9 mouse cellular contexts compared by ENCODE assay signal in genomic region chr10:122845471-122845870, GRCm38 (mm10).
DNase-seq lines count a peak whose midpoint lies in the region; ATAC-seq and TF ChIP-seq lines count a peak whose summit lies in the region.
"Had no signal": no experiment of that assay in that cellular context is flagged by ENCODE, and none has a peak within 500 bp of the region (broad histone marks: within the 10 kb centered on the region; RNA-seq: fewer than 3 reads in every experiment).

No protein-coding gene starts in this region.

- intact Hi-C loops in heart, postnatal 10 days (cut with DNase I) = no loop called here

- H3K4me2 ChIP-seq in forebrain, embryonic 16.5 days (ENCODE audit: low read length) = no peak overlapping the region
- H3K4me2 ChIP-seq in forebrain, embryonic 11.5 days (ENCODE audit: low read depth, low read length, severe bottlenecking) = no peak overlapping the region
- H3K4me2 ChIP-seq in lung, postnatal 0 days (replicated peaks; ENCODE audit: low read depth, low read length) = no peak overlapping the region
- no peak overlapping the region for H3K4me2 ChIP-seq in intestine, embryonic 16.5 days (ENCODE audit: low read depth, low read length)

- no peak overlapping the region for H3K4me3 ChIP-seq in forebrain, embryonic 16.5 days (replicated peaks; ENCODE audit: low read length)
- H3K4me3 ChIP-seq in forebrain, embryonic 11.5 days (ENCODE audit: low read depth, low read length) = no peak overlapping the region
- H3K4me3 ChIP-seq in lung, postnatal 0 days (ENCODE audit: low read depth, low read length) = no peak overlapping the region
- H3K4me3 ChIP-seq in intestine, embryonic 16.5 days (ENCODE audit: low read length) = no peak overlapping the region

- no peak for TF ChIP-seq EP300 in lung, postnatal 0 days (IDR thresholded peaks at IDR 0.05)

- no peaks in the 10 kb centered on the region for H3K9me3 ChIP-seq in forebrain, embryonic 16.5 days (ENCODE audit: control insufficient read depth, low read length)
- H3K9me3 ChIP-seq in forebrain, embryonic 11.5 days (ENCODE audit: control insufficient read depth, low read length) = no peaks in the 10 kb centered on the region
- H3K9me3 ChIP-seq in lung, postnatal 0 days (ENCODE audit: low read length) = no peaks in the 10 kb centered on the region
- H3K9me3 ChIP-seq in intestine, embryonic 16.5 days (ENCODE audit: control insufficient read depth, low read length) = no peaks in the 10 kb centered on the region

- no peak for TF ChIP-seq CTCF in lung, postnatal 0 days (IDR thresholded peaks at IDR 0.05)

- no peak overlapping the region for H3K27ac ChIP-seq in forebrain, embryonic 16.5 days (ENCODE audit: low read length)
- no peak overlapping the region for H3K27ac ChIP-seq in forebrain, embryonic 11.5 days (ENCODE audit: low read depth, low read length)
- no peak overlapping the region for H3K27ac ChIP-seq in lung, postnatal 0 days (ENCODE audit: low read length)
- no peak overlapping the region for H3K27ac ChIP-seq in intestine, embryonic 16.5 days (ENCODE audit: low read length)
- H3K27ac ChIP-seq: liver, embryonic 14.5 days had no signal

- no peaks in the 10 kb centered on the region for H3K27me3 ChIP-seq in forebrain, embryonic 16.5 days (replicated peaks; ENCODE audit: control insufficient read depth, insufficient read depth, low read length)
- no peaks in the 10 kb centered on the region for H3K27me3 ChIP-seq in forebrain, embryonic 11.5 days (ENCODE audit: control insufficient read depth, insufficient read depth, low read length)
- H3K27me3 ChIP-seq in lung, postnatal 0 days (replicated peaks; ENCODE audit: insufficient read depth, low read length) = no peaks in the 10 kb centered on the region
- no peaks in the 10 kb centered on the region for H3K27me3 ChIP-seq in intestine, embryonic 16.5 days (replicated peaks; ENCODE audit: control insufficient read depth, insufficient read depth, low read length)

- DNase-seq in forebrain, embryonic 11.5 days (ENCODE audit: low spot score) = no peak
- DNase-seq in thymus, postnatal 0 days (ENCODE audit: low spot score) = peak; percentile 19
- no peak for DNase-seq in thymus, postnatal 10 days (ENCODE audit: low spot score in 2 of 2)
- peak; percentile 59 to 73 for DNase-seq in heart, postnatal 10 days
- DNase-seq in right cerebral cortex, postnatal 25 days = peak; percentile 31
- no peak for DNase-seq in lung, postnatal 0 days (ENCODE audit: low spot score)

- peak; percentile 28; the same call in 1 of the 2 replicates for ATAC-seq in forebrain, embryonic 16.5 days
- ATAC-seq in forebrain, embryonic 11.5 days (replicated peaks; ENCODE audit: low FRiP score) = no peak
- no peak for ATAC-seq in lung, postnatal 0 days
- no peak for ATAC-seq in intestine, embryonic 16.5 days

- H3K36me3 ChIP-seq in forebrain, embryonic 16.5 days (ENCODE audit: control insufficient read depth, insufficient read depth) = no peaks in the 10 kb centered on the region
- no peaks in the 10 kb centered on the region for H3K36me3 ChIP-seq in forebrain, embryonic 11.5 days (ENCODE audit: control insufficient read depth, insufficient read depth, low read length)
- no peaks in the 10 kb centered on the region for H3K36me3 ChIP-seq in lung, postnatal 0 days (ENCODE audit: insufficient read depth, low read length)
- H3K36me3 ChIP-seq in intestine, embryonic 16.5 days (ENCODE audit: control insufficient read depth, insufficient read depth, low read length) = no peaks in the 10 kb centered on the region

- no peak overlapping the region for H3K9ac ChIP-seq in forebrain, embryonic 16.5 days (replicated peaks; ENCODE audit: low read depth, low read length)
- no peak overlapping the region for H3K9ac ChIP-seq in forebrain, embryonic 11.5 days (ENCODE audit: low read length)
- H3K9ac ChIP-seq in lung, postnatal 0 days (replicated peaks; ENCODE audit: low read depth) = no peak overlapping the region
- no peak overlapping the region for H3K9ac ChIP-seq in intestine, embryonic 16.5 days (ENCODE audit: low read depth, low read length)
- H3K9ac ChIP-seq: liver, embryonic 14.5 days had no signal

- WGBS in forebrain, embryonic 16.5 days = 30% methylated on average over 7 of the region's 7 CpGs
- WGBS in forebrain, embryonic 11.5 days = 57% methylated on average over 7 of the region's 7 CpGs
- 56% methylated on average over 7 of the region's 7 CpGs for WGBS in lung, postnatal 0 days
- WGBS in intestine, embryonic 16.5 days = 54% methylated on average over 7 of the region's 7 CpGs

- no peaks in the 10 kb centered on the region for H3K4me1 ChIP-seq in forebrain, embryonic 16.5 days (replicated peaks; ENCODE audit: control insufficient read depth, insufficient read depth, low read length)
- no peaks in the 10 kb centered on the region for H3K4me1 ChIP-seq in forebrain, embryonic 11.5 days (replicated peaks; ENCODE audit: control insufficient read depth, insufficient read depth, low read length)
- H3K4me1 ChIP-seq in lung, postnatal 0 days (ENCODE audit: insufficient read depth, low read depth, low read length) = no peaks in the 10 kb centered on the region
- no peaks in the 10 kb centered on the region for H3K4me1 ChIP-seq in intestine, embryonic 16.5 days (ENCODE audit: control insufficient read depth, insufficient read depth, low read length)

Comparison
In these comparisons a context has a peak if more than half of its experiments do, and no peak if none do; other contexts are left out.
1. DNase-seq: peak in thymus, postnatal 0 days (single experiment), heart, postnatal 10 days (2 of 2) and right cerebral cortex, postnatal 25 days (single experiment); none in forebrain, embryonic 11.5 days (single experiment), thymus, postnatal 10 days (0 of 2) and lung, postnatal 0 days (single experiment).